Mouse (Mus musculus) spleen, adult 2 months (tissue): ENCODE results near the gene Hivep3.

Experiments
- CTCF ChIP-seq: fragments of 200-500 bp; IDR thresholded peaks from 2 replicates; pipeline ENCODE4 v1.5.1; 2011; ENCODE audit warnings: mild to moderate bottlenecking, inconsistent platforms; ENCODE audit not compliant: insufficient read depth, insufficient read length, insufficient replicate concordance; ENCODE audit errors: extremely low read depth
- POLR2A ChIP-seq: fragments of 200-500 bp; IDR thresholded peaks from 2 replicates; pipeline ENCODE4 v1.6.1; 2011; ENCODE audit warnings: low read depth, low read length, inconsistent platforms

- TF ChIP-seq POLR2A (no peak), CTCF (no peak)
Observed at GRCm38 (mm10) chr4:119707751-119708150, 25.8 kb upstream of the Hivep3 start.
